14 mouse cellular contexts compared by ENCODE assay signal in the genomic region with DNA sequence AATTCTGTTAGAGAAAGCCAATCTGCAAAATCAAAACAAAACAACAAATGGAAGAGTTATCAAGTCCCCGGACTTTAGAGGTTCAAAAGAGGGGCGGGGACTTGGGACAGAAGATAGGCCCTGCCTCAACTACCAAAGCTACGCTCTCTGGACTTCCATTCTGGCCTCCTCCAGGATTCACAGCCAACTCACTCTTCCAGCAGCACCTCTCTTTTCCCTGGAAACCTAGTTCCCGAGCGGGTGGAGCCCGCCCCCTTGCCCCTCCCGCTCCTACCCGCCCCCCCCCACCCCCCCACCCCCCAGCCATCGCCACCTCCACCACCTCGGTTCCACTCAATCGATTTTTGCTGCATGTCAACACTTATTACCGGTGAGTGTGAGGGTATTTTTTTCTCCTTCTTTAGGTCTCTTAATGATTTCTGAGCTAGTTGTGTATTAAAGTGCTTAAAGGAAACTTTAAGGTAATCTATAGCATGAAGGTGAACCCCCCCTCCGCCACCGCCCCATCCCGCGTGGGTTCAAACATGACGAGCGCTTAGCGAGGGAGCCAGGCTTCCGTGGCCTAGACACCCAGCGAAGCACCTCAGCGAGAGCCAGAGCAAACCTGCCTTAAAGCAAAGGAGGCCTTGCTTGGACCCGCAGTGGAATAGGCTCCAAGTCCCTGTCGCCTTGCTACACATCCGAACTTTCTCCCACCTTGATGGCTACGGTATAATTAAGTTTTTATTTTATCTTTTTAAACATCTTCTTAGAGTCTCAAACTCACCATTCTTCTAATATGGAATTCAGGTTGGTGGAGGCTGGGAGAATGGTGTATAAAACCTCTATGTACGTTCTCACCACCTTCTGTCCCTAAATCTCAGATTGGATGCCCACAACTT. TPM values are rescaled to one million over a fixed set of nuclear protein-coding genes. Genes with fewer than 3 reads are reported as not detected.
DNase-seq lines count a peak whose midpoint lies in the region; ATAC-seq and TF ChIP-seq lines count a peak whose summit lies in the region.
"Had no signal": no experiment of that assay in that cellular context is flagged by ENCODE, and none has a peak within 500 bp of the region (broad histone marks: within the 10 kb centered on the region; RNA-seq: fewer than 3 reads in every experiment).

No protein-coding gene starts in this region.

- ATAC-seq in kidney, embryonic 14.5 days (ENCODE audit: low FRiP score, low TSS enrichment): no peak
- ATAC-seq: inflammation-experienced regulatory T-cells, adult 6 months; liver, embryonic 12.5 days had no signal

- H3K4me3 ChIP-seq in kidney, embryonic 14.5 days (ENCODE audit: low read length): peak overlapping the region; percentile 3; the same call in 1 of the 2 replicates
- no peak overlapping the region for H3K4me3 ChIP-seq in layer of hippocampus, adult 2 months
- H3K4me3 ChIP-seq: forebrain, embryonic 10.5 days; liver, embryonic 12.5 days had no signal

- H3K9ac ChIP-seq in kidney, embryonic 14.5 days (ENCODE audit: low read depth, low read length): no peak overlapping the region
- H3K9ac ChIP-seq: liver, embryonic 12.5 days had no signal

- 2% methylated on average over 26 of the region's 27 CpGs for WGBS in kidney, embryonic 14.5 days

- no peaks in the 10 kb centered on the region for H3K9me3 ChIP-seq in kidney, embryonic 14.5 days (ENCODE audit: control insufficient read depth, low read length)
- H3K9me3 ChIP-seq: forebrain, embryonic 10.5 days; liver, embryonic 12.5 days had no signal

- no peak overlapping the region for H3K27ac ChIP-seq in kidney, embryonic 14.5 days (ENCODE audit: low read depth, low read length)
- no peak overlapping the region for H3K27ac ChIP-seq in layer of hippocampus, adult 2 months
- H3K27ac ChIP-seq: forebrain, embryonic 10.5 days; liver, embryonic 12.5 days had no signal

- peaks cover 92% of the 10 kb centered on the region for H3K27me3 ChIP-seq in kidney, embryonic 14.5 days (ENCODE audit: control insufficient read depth, insufficient read depth, low read length)

- no peak for TF ChIP-seq CTCF in layer of hippocampus, adult 2 months (conservative IDR thresholded peaks at IDR 0.05)

- DNase-seq in cerebellum, postnatal 10 days: peak; percentile 4 to 19
- DNase-seq in cerebellum, postnatal 4 days (ENCODE audit: low spot score in 2 of 2): no peak
- DNase-seq in kidney, adult 11 months: no peak
- DNase-seq in embryo, embryonic 11 days: peak; percentile 34
- peak; percentile 25 for DNase-seq in kidney, postnatal 10 days
- DNase-seq in frontal cortex, postnatal 10 days (ENCODE audit: low spot score in 2 of 2): no peak
- DNase-seq in layer of hippocampus, adult 2 months (ENCODE audit: low spot score in 2 of 2): no peak
- DNase-seq: cerebellum, adult 9-11 months; lung, postnatal 4 days; thymus, postnatal 36 days had no signal

- H3K36me3 ChIP-seq in kidney, embryonic 14.5 days (ENCODE audit: control insufficient read depth, insufficient read depth, low read length): no peaks in the 10 kb centered on the region
- H3K36me3 ChIP-seq: forebrain, embryonic 10.5 days; liver, embryonic 12.5 days had no signal

- peaks cover 7% of the 10 kb centered on the region; the same call in 1 of the 2 replicates for H3K4me1 ChIP-seq in kidney, embryonic 14.5 days (ENCODE audit: control insufficient read depth, insufficient read depth, low read length)
- H3K4me1 ChIP-seq: liver, embryonic 12.5 days had no signal

- no peak overlapping the region for H3K4me2 ChIP-seq in kidney, embryonic 14.5 days (replicated peaks; ENCODE audit: low read depth, low read length)

RNA-seq across cellular contexts. Expression of a gene that starts 21.9 kb away (rescaled TPM):
- 1.7 and 1.8 TPM in 2 replicates for polyA plus RNA-seq in kidney, embryonic 14.5 days (2014; fragmentation: Nextera tagmentation; extraction: Ambion mirVana)
- total RNA-seq in layer of hippocampus, adult 2 months (2021): not detected

Comparison
In these comparisons a context has a peak if more than half of its experiments do, and no peak if none do; other contexts are left out.
1. DNase-seq: peak in cerebellum, postnatal 10 days (2 of 2), embryo, embryonic 11 days (single experiment) and kidney, postnatal 10 days (single experiment); none in cerebellum, postnatal 4 days (0 of 2), kidney, adult 11 months (single experiment), frontal cortex, postnatal 10 days (0 of 2) and layer of hippocampus, adult 2 months (0 of 2).